Mouse (Mus musculus) ovary, postnatal 36 days (tissue): ENCODE data around the gene Prl3d3.
"Not testable (repeated sequence)": the region's sequence is repeated elsewhere in the genome, so short reads cannot be mapped to it uniquely, and the experiment has no call there.

Source experiments
- DNase-seq: peaks from one replicate; pipeline ENCODE4 v3.0.0; 2022; ENCODE audit warnings: low spot score, mixed read lengths

Gene Prl3d3

DNA sequence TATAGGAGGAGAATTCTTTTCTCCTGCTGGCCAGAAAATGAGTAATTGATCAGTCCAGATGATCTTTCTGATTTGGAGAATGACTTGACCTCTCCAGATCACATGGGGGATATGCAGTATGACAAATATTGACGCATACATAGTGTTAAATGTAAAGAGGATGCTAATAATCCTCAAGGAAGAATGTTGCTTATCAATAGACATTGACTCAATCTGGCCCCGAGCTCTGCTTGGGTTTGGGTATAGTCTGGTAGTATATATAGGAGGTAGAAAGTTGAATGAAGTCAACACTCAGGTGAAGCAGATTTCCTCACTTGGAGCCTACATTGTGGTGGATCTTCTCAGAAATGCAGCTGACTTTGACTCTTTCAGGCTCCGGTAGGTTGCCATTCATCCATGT, at the start of gene Prl3d3:
Gene Prl3d3, plus strand, starts transcription at position 301 of the 400 bp plus-strand sequence.
- DNase-seq: not testable (repeated sequence)

DNA sequence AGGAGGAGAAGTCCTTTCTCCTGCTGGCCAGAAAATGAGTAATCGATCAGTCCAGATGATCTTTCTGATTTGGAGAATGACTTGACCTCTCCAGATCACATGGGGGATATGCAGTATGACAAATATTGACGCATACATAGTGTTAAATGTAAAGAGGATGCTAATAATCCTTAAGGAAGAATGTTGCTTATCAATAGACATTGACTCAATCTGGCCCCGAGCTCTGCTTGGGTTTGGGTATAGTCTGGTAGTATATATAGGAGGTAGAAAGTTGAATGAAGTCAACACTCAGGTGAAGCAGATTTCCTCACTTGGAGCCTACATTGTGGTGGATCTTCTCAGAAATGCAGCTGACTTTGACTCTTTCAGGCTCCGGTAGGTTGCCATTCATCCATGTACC, 35.2 kb upstream of the Prl3d3 start, which contains the start of gene Prl3d2:
Gene Prl3d2, plus strand, starts transcription at position 301 of the 400 bp plus-strand sequence.
- DNase-seq: not testable (repeated sequence)

DNA sequence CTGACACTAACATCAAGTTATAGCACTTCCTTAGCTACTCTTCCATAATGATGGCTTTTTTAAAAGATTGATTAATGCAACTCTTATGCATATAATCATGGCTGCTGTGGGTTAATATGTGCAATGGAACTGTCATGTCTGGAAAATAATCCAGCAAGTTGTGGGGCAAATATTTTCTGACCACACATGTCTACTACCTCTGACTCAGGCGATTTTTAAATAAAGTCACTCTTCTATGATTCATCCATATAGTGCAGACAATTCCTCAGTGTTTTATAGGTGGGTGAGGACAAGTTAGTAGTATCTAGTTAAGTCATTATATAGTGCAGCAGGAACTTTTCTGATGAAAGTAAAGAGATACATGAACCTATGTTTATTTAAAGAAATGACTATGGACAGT, 8.3 kb upstream of the Prl3d3 start:
- DNase-seq: no peak

- no peak for DNase-seq
Observed at GRCm38 (mm10) chr13:27196359-27196758, 39.8 kb downstream of the Prl3d3 start, which contains the start of gene Prl3c1. TSS of gene Prl3c1 (plus strand) at chr13:27196659.
